Mouse (Mus musculus) MEL (cell line): ENCODE data around the gene Kdm6b. TPM values are rescaled to one million over a fixed set of nuclear protein-coding genes. Genes with fewer than 3 reads are reported as not detected.

Experiments
- DNase-seq: peaks from one replicate; pipeline ENCODE4 v3.0.0; 2011; ENCODE audit warnings: low read depth, low spot score
- H3K27ac ChIP-seq: 2 replicates; pipeline ENCODE4 v1.5.1; 2012; ENCODE audit warnings: low read depth, mild to moderate bottlenecking, control low read depth, low read length, moderate library complexity; ENCODE audit not compliant: control insufficient read depth
- H3K27me3 ChIP-seq, 2 experiments: fragments of 150-350 bp in 1 of 2; sonication (generic) in 1 of 2; 2 replicates each; pipeline ENCODE4 v1.6.1; 2012; ENCODE audit warnings: low read length in 2 of 2, mild to moderate bottlenecking in 2 of 2, improper control_type of control experiment in 1 of 2, moderate library complexity in 1 of 2; ENCODE audit not compliant: insufficient read depth in 2 of 2, control insufficient read depth in 1 of 2
- H3K36me3 ChIP-seq, 2 experiments: 2 replicates each; pipeline ENCODE4 v1.6.1; 2012 to 2014; ENCODE audit warnings: low read length in 2 of 2, improper control_type of control experiment in 1 of 2, inconsistent platforms in 1 of 2, mild to moderate bottlenecking in 1 of 2; ENCODE audit not compliant: insufficient read depth in 2 of 2, control insufficient read depth in 1 of 2
- H3K4me1 ChIP-seq, 2 experiments: fragments of 150-350 bp in 1 of 2; sonication (generic) in 1 of 2; 2 replicates each; pipeline ENCODE4 v1.6.1; 2012; ENCODE audit warnings: low read length in 2 of 2, improper control_type of control experiment in 1 of 2, mild to moderate bottlenecking in 1 of 2; ENCODE audit not compliant: insufficient read depth in 2 of 2, control insufficient read depth in 1 of 2
- H3K4me3 ChIP-seq, 2 experiments: fragments of 150-350 bp in 1 of 2; sonication (generic) in 1 of 2; 2 replicates each; pipeline ENCODE4 v1.5.1; 2012; ENCODE audit warnings: low read depth in 2 of 2, low read length in 2 of 2, mild to moderate bottlenecking in 2 of 2, moderate library complexity in 2 of 2, control low read depth in 1 of 2, improper control_type of control experiment in 1 of 2; ENCODE audit not compliant: control insufficient read depth in 1 of 2, insufficient read depth in 1 of 2
- H3K79me2 ChIP-seq: 2 replicates; pipeline ENCODE4 v1.6.1; 2012; ENCODE audit warnings: mild to moderate bottlenecking, low read length, moderate library complexity; ENCODE audit not compliant: control insufficient read depth, poor library complexity, insufficient read depth
- H3K9ac ChIP-seq: 2 replicates; pipeline ENCODE4 v1.6.1; 2012; ENCODE audit warnings: low read depth, mild to moderate bottlenecking, control low read depth, low read length, moderate library complexity; ENCODE audit not compliant: control insufficient read depth, poor library complexity, severe bottlenecking
- H3K9me3 ChIP-seq: fragments of 150-350 bp; sonication (generic); replicated peaks from 2 replicates; pipeline ENCODE4 v1.6.1; 2012; ENCODE audit warnings: mild to moderate bottlenecking, low read length, improper control_type of control experiment, moderate library complexity; ENCODE audit not compliant: insufficient read depth
- BHLHE40 ChIP-seq: IDR thresholded peaks from 2 replicates; pipeline ENCODE4 v1.6.1; 2012; ENCODE audit warnings: low read depth, mild to moderate bottlenecking, inconsistent platforms, low read length, improper control_type of control experiment, borderline replicate concordance
- JUND ChIP-seq: IDR thresholded peaks from 2 replicates; pipeline ENCODE4 v1.6.1; 2011; ENCODE audit warnings: low read depth, mild to moderate bottlenecking, improper control_type of control experiment, low read length
- NELFE ChIP-seq: IDR thresholded peaks from 2 replicates; pipeline ENCODE4 v1.6.1; 2011; ENCODE audit warnings: low read depth, low read length, improper control_type of control experiment
- POLR2AphosphoS2 ChIP-seq: IDR thresholded peaks from 2 replicates; pipeline ENCODE4 v1.6.1; 2011; ENCODE audit warnings: low read length, improper control_type of control experiment
- POLR2AphosphoS5 ChIP-seq: IDR thresholded peaks from 2 replicates; pipeline ENCODE4 v1.6.1; 2012; ENCODE audit warnings: low read depth, borderline replicate concordance, mild to moderate bottlenecking, inconsistent platforms, low read length, moderate library complexity, mixed read lengths
- RAD21 ChIP-seq: IDR thresholded peaks from 2 replicates; pipeline ENCODE4 v1.6.1; 2011; ENCODE audit warnings: mild to moderate bottlenecking, low read depth, low read length, improper control_type of control experiment
- RCOR1 ChIP-seq: IDR thresholded peaks from 2 replicates; pipeline ENCODE4 v1.6.1; 2012; ENCODE audit warnings: low read depth, mild to moderate bottlenecking, inconsistent platforms, low read length, improper control_type of control experiment
- SMC3 ChIP-seq: IDR thresholded peaks from 2 replicates; pipeline ENCODE4 v1.6.1; 2011; ENCODE audit warnings: low read depth, low read length, improper control_type of control experiment
- TAL1 ChIP-seq: IDR thresholded peaks from 2 replicates; pipeline ENCODE4 v1.6.1; 2012; ENCODE audit warnings: mild to moderate bottlenecking, inconsistent platforms, low read length, moderate library complexity, mixed read lengths
- ZKSCAN1 ChIP-seq: IDR thresholded peaks from 2 replicates; pipeline ENCODE4 v1.6.1; 2012; ENCODE audit warnings: low read depth, mild to moderate bottlenecking, inconsistent platforms, low read length, improper control_type of control experiment, moderate library complexity
- polyA plus RNA-seq, 2 experiments: library from polyadenylated mRNA; stranded (reverse) in 1 of 2; unstranded in 1 of 2; fragments of >175 nt in 1 of 2; fragments of >200 nt in 1 of 2; gene quantifications; 2 replicates each; pipeline versions ENCODE4 v1.2.1 to v1.2.4; 2012; ENCODE audit warnings: low replicate concordance in 2 of 2, low read depth in 1 of 2; ENCODE audit not compliant: insufficient read length in 2 of 2, insufficient read depth in 1 of 2, missing spikeins in 1 of 2
- total RNA-seq: library from RNA; depleted of rRNA; stranded (reverse); fragments of 300-350 nt; gene quantifications from 2 replicates; pipeline ENCODE4 v1.2.3, GENCODE M21; 2012

The Kdm6b gene
- total and polyA plus RNA-seq, 3 experiments, result 5.8 to 43.4 (median 25.0) TPM

DNA sequence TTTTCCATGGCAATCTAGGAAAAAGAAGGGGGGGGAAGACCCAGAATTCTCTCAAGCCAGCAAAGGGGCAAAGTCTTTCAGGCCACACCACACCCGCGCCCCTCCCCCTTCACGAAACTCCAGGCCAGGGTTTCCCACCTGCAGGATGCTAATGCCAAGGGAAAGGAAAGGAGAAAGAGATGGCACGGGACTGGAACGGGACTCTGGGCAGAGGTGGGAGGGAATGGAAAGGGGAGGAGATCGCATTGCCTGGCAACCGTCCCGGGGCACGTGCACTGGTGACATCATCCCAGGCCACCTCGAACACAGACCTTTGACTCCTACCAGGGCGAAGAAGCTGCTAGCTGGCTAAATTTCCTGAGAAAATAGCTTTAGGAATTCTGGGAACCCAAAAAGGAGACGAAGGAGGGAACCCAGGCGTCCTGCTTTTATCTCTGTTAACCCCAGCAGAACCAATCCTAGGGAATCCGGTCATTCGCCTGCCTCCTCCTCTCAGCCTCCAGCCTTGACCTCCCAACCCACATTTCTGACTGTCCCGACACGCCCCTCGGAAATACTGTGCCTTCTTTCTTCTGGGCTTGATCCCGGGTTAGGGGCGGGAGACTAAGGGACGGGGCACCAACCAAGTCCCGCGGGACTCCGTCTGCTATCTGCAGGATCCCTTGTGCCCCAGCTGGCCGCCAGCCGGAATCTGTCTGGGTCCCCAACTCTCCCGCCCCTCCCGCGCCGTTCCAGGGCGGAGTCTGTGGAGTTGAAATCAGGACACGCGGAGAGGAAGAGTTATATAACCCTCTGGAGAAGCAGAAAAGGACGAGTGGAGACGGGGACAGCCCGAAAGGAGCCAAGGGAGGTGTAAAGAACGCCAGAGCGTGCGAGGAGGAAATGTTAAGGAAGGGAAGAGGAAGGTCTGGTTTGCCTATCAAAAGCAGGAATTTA lies 4.2 kb upstream of the Kdm6b start (continued):
- TF ChIP-seq TAL1, result 0 out of 2 replicates have a peak, but pooled peaks have one; percentile 6
- no peak for TF ChIP-seq POLR2AphosphoS5
- TF ChIP-seq SMC3, result no peak; the same call in 1 of the 2 replicates
- no peak for TF ChIP-seq ZKSCAN1

DNA sequence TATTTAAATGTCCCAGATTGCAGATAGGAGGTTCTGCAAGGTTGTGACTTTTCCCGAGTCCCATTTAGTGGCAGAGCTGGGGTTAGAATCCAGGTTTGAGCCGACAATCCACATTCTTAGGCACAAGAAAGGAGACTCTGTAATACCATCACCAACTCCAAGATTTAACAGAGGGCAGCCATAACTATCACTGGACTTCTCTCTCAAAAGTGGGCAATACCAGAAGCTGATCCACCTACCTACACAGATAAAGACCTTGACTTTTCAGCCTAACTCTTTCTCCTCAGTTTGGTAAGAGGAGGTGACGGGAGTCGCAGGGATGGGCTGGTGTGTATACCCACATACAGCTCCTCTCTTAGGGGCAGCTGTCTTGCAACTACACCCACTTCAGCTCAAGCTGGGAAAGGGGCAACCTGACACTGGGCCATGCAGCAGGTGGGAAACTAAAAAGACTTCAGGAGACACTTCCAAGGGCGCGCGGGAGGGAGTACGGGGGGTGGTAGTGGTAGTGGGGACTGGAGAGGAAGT lies 3.5 kb upstream of the Kdm6b start:
- Histone ChIP-seq H3K36me3 (peaks cover 0 to 31% of the 10 kb centered on the region in 2 experiments; a peak in 2 of 4 replicates), H3K9me3 (no peaks in the 10 kb centered on the region), H3K4me1 (peaks cover 17 to 52% of the 10 kb centered on the region in 2 experiments), H3K27ac (peak overlapping the region; percentile 92), H3K9ac (peak overlapping the region; percentile 79), H3K4me3 (peak overlapping the region; percentile 61 to 90), H3K79me2 (peaks cover 30% of the 10 kb centered on the region), H3K27me3 (no peaks in the 10 kb centered on the region)
- peak; percentile 66 for DNase-seq
- 0 out of 2 replicates have a peak, but pooled peaks have one; percentile 8 for TF ChIP-seq JUND
- TF ChIP-seq NELFE, result 0 out of 2 replicates have a peak, but pooled peaks have one; percentile 45
- TF ChIP-seq POLR2AphosphoS2, result no peak
- TF ChIP-seq BHLHE40, result 0 out of 2 replicates have a peak, but pooled peaks have one; percentile 6

DNA sequence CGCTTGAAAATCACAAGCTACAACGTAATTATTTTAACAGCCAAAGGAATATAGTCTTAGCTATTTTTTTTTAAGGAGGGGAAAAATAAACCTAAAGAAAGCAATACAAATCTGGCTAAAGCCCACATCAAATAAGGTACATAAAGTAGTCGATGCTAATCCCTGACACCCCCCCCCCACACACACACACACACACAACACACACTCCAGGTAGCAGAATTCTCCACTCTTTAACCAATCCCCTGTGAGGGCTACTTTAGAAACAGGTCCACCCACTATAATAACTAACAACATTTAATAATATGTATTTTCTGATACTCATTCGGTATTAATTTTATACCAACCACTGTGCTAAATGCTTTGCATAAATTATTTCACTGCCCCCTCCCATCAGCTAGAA lies 3.0 kb upstream of the Kdm6b start:
- TF ChIP-seq RCOR1, result 0 out of 2 replicates have a peak, but pooled peaks have one; percentile 3
- TF ChIP-seq RAD21, result no peak
- TF ChIP-seq, all 39 proteins: peak for 1
- H3K36me3 ChIP-seq, result peaks cover 0 to 32% of the 10 kb centered on the region in 2 experiments; a peak in 2 of 4 replicates
- peak overlapping the region; percentile 92 for H3K27ac ChIP-seq
- peak overlapping the region; percentile 61 to 90 for H3K4me3 ChIP-seq
- H3K27me3 ChIP-seq, result no peaks in the 10 kb centered on the region
- H3K79me2 ChIP-seq, result peaks cover 32% of the 10 kb centered on the region
- no peaks in the 10 kb centered on the region for H3K9me3 ChIP-seq
- DNase-seq, result peak; percentile 44
- H3K9ac ChIP-seq, result peak overlapping the region; percentile 79
- H3K4me1 ChIP-seq, result peaks cover 17 to 52% of the 10 kb centered on the region in 2 experiments
